Mouse (Mus musculus) midbrain, postnatal 0 days (tissue): ENCODE measurements around the gene Timp2. TPM values are rescaled to one million over a fixed set of nuclear protein-coding genes. Genes with fewer than 3 reads are reported as not detected.

Source experiments
- ATAC-seq: fragments of 200-750 bp; cut with Nextera tagmentation; 2 replicates; pipeline ENCODE4 v1.8.0; 2017; ENCODE audit warnings: moderate number of reproducible peaks, mild to moderate bottlenecking, moderate TSS enrichment, moderate library complexity; ENCODE audit not compliant: low FRiP score
- DNase-seq: peaks from one replicate; pipeline ENCODE4 v3.0.0-alpha.2; 2015; ENCODE audit warnings: low spot score
- H3K27ac ChIP-seq: fragments of 300-500 bp; sonication (generic); 2 replicates; pipeline ENCODE4 v1.5.1; 2014; ENCODE audit warnings: low read depth, mild to moderate bottlenecking, low read length, mixed read lengths
- H3K27me3 ChIP-seq: fragments of 300-500 bp; sonication (generic); 2 replicates; pipeline ENCODE4 v1.6.1; 2014; ENCODE audit warnings: low read length, control low read depth, mixed read lengths; ENCODE audit not compliant: insufficient read depth
- H3K36me3 ChIP-seq: fragments of 300-500 bp; sonication (generic); 2 replicates; pipeline ENCODE4 v1.6.1; 2014; ENCODE audit warnings: low read length, control low read depth, mixed read lengths; ENCODE audit not compliant: insufficient read depth
- H3K4me1 ChIP-seq: fragments of 300-500 bp; sonication (generic); 2 replicates; pipeline ENCODE4 v1.6.1; 2014; ENCODE audit warnings: mild to moderate bottlenecking, control low read depth, antibody characterized with exemption, low read length, mixed read lengths; ENCODE audit not compliant: insufficient read depth
- H3K4me2 ChIP-seq: fragments of 300-500 bp; sonication (generic); 2 replicates; pipeline ENCODE4 v1.6.1; 2014; ENCODE audit warnings: low read depth, mild to moderate bottlenecking, low read length, mixed read lengths; ENCODE audit not compliant: poor library complexity, severe bottlenecking
- H3K4me3 ChIP-seq: fragments of 300-500 bp; sonication (generic); 2 replicates; pipeline ENCODE4 v1.5.1; 2014; ENCODE audit warnings: low read depth, mild to moderate bottlenecking, low read length, moderate library complexity
- H3K9ac ChIP-seq: fragments of 300-500 bp; sonication (generic); replicated peaks from 2 replicates; pipeline ENCODE4 v1.6.1; 2014; ENCODE audit warnings: mild to moderate bottlenecking, low read length, moderate library complexity, mixed read lengths; ENCODE audit not compliant: poor library complexity, severe bottlenecking
- H3K9me3 ChIP-seq: fragments of 300-500 bp; sonication (generic); 2 replicates; pipeline ENCODE4 v1.6.1; 2016; ENCODE audit warnings: low read length, control low read depth
- CTCF ChIP-seq: IDR thresholded peaks from 2 replicates; pipeline ENCODE4 v1.5.1; 2016; ENCODE audit warnings: antibody characterized with exemption, mild to moderate bottlenecking
- WGBS: fragments of 180-500 bp; shearing (Covaris S2); extraction: QIAGEN DNeasy Blood & Tissue Kit; methylation state at CpG from one replicate; pipeline ENCODE4 v1.1.7; 2014; 5-methylcytosine and 5-hydroxymethylcytosine counted together
- polyA plus RNA-seq: library from polyadenylated mRNA; unstranded; fragments of >200 nt; fragmentation: Nextera tagmentation; extraction: Ambion mirVana; gene quantifications from 2 replicates; pipeline ENCODE4 v1.2.1, GENCODE M21; 2015
- total RNA-seq: library from RNA; depleted of rRNA; stranded (reverse); fragments of >200 nt; gene quantifications from 2 replicates; pipeline ENCODE4 v1.2.3, GENCODE M21; 2014

Gene Timp2
- total and polyA plus RNA-seq, 2 experiments from 2014 or later: 140 to 217 TPM

GRCm38 (mm10) chr11:118337491-118338168 lies 17.9 kb downstream of the Timp2 start:
- H3K4me1 ChIP-seq: peaks cover 10% of the 10 kb centered on the region
- 90% methylated on average over 8 of the region's 8 CpGs for WGBS
- TF ChIP-seq CTCF: no peak
- 0 out of 2 replicates have a peak, but pooled peaks cover 3% of the 10 kb centered on the region for H3K36me3 ChIP-seq
- DNase-seq: no peak
- H3K9me3 ChIP-seq: no peaks in the 10 kb centered on the region
- no peak overlapping the region for H3K4me3 ChIP-seq
- H3K27me3 ChIP-seq: no peaks in the 10 kb centered on the region
- H3K27ac ChIP-seq: no peak overlapping the region
- H3K4me2 ChIP-seq: no peak overlapping the region
- no peak overlapping the region for H3K9ac ChIP-seq
- no peak for ATAC-seq

GRCm38 (mm10) chr11:118333431-118333830 lies 22.1 kb downstream of the Timp2 start:
- no peak for DNase-seq
- Histone ChIP-seq H3K9me3 (no peaks in the 10 kb centered on the region), H3K4me2 (no peak overlapping the region), H3K4me1 (no peaks in the 10 kb centered on the region), H3K9ac (no peak overlapping the region), H3K27me3 (no peaks in the 10 kb centered on the region), H3K36me3 (no peaks in the 10 kb centered on the region), H3K4me3 (no peak overlapping the region), H3K27ac (no peak overlapping the region)
- ATAC-seq: no peak
- TF ChIP-seq CTCF: no peak
- WGBS: 92% methylated on average over 17 of the region's 17 CpGs

- ATAC-seq (no peak), DNase-seq (no peak)
- H3K27me3 ChIP-seq: no peaks in the 10 kb centered on the region
- H3K27ac ChIP-seq: no peak overlapping the region
- H3K4me3 ChIP-seq: no peak overlapping the region
- H3K4me1 ChIP-seq: peaks cover 4% of the 10 kb centered on the region; the same call in 1 of the 2 replicates
- H3K9ac ChIP-seq: no peak overlapping the region
- H3K9me3 ChIP-seq: no peaks in the 10 kb centered on the region
- H3K4me2 ChIP-seq: no peak overlapping the region
- WGBS: 88% methylated on average over 11 of the region's 11 CpGs
- H3K36me3 ChIP-seq: no peaks in the 10 kb centered on the region
- no peak for TF ChIP-seq CTCF
Measured at GRCm38 (mm10) chr11:118332376-118332775, 23.2 kb downstream of the Timp2 start.

- H3K9ac ChIP-seq: no peak overlapping the region
- H3K4me3 ChIP-seq: no peak overlapping the region
- H3K4me1 ChIP-seq: peaks cover 4% of the 10 kb centered on the region
- no peak for DNase-seq
- no peaks in the 10 kb centered on the region for H3K9me3 ChIP-seq
- H3K27me3 ChIP-seq: no peaks in the 10 kb centered on the region
- H3K36me3 ChIP-seq: no peaks in the 10 kb centered on the region
- no peak overlapping the region for H3K27ac ChIP-seq
- H3K4me2 ChIP-seq: no peak overlapping the region
- WGBS: 94% methylated on average over 16 of the region's 16 CpGs
- ATAC-seq: no peak
- TF ChIP-seq CTCF: no peak
Measured at GRCm38 (mm10) chr11:118330777-118331176, 24.8 kb downstream of the Timp2 start.

GRCm38 (mm10) chr11:118330361-118330760 lies 25.2 kb downstream of the Timp2 start:
- H3K27me3 ChIP-seq: no peaks in the 10 kb centered on the region
- DNase-seq: no peak
- peaks cover 4% of the 10 kb centered on the region for H3K4me1 ChIP-seq
- 91% methylated on average over 14 of the region's 14 CpGs for WGBS
- no peak overlapping the region for H3K4me3 ChIP-seq
- H3K9me3 ChIP-seq: no peaks in the 10 kb centered on the region
- H3K4me2 ChIP-seq: no peak overlapping the region
- H3K9ac ChIP-seq: no peak overlapping the region
- no peak for ATAC-seq
- H3K27ac ChIP-seq: no peak overlapping the region
- no peak for TF ChIP-seq CTCF
- no peaks in the 10 kb centered on the region for H3K36me3 ChIP-seq

- no peaks in the 10 kb centered on the region for H3K36me3 ChIP-seq
- no peak for DNase-seq
- H3K4me3 ChIP-seq: no peak overlapping the region
- no peak overlapping the region for H3K4me2 ChIP-seq
- 95% methylated on average over 5 of the region's 5 CpGs for WGBS
- no peak overlapping the region for H3K9ac ChIP-seq
- H3K27ac ChIP-seq: no peak overlapping the region
- H3K27me3 ChIP-seq: no peaks in the 10 kb centered on the region
- TF ChIP-seq CTCF: no peak
- H3K9me3 ChIP-seq: no peaks in the 10 kb centered on the region
- peaks cover 4% of the 10 kb centered on the region for H3K4me1 ChIP-seq
- ATAC-seq: no peak
Measured at GRCm38 (mm10) chr11:118328947-118329346, 26.6 kb downstream of the Timp2 start.
